Mouse (Mus musculus): ENCODE data around the gene Tpi1.
A peak's percentile ranks its signal among the peaks of the same experiment; 100 is the strongest.
"Not testable (repeated sequence)": the region's sequence is repeated elsewhere in the genome, so short reads cannot be mapped to it uniquely, and the experiment has no call there.

Tpi1 gene

DNA sequence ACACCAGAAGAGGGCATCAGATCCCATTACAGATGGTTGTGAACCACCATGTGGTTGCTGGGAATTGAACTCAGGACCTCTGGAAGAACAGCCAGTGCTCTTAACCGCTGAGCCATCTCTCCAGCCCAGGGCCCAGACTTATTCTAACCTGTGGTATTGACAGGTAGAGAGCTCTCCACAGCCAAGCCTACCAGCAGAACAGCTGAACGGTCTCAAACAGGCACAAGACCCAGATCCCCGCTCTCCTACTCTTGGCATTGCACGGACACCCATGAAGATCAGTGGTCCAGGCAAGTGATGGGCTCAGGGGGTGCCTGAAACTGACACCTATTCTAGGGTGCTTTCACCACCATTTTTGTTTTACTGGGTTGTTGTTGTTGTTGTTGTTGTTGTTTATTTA, 17.1 kb upstream of the Tpi1 start:
- DNase-seq (ENCODE audit: low spot score) = not testable (repeated sequence)

DNA sequence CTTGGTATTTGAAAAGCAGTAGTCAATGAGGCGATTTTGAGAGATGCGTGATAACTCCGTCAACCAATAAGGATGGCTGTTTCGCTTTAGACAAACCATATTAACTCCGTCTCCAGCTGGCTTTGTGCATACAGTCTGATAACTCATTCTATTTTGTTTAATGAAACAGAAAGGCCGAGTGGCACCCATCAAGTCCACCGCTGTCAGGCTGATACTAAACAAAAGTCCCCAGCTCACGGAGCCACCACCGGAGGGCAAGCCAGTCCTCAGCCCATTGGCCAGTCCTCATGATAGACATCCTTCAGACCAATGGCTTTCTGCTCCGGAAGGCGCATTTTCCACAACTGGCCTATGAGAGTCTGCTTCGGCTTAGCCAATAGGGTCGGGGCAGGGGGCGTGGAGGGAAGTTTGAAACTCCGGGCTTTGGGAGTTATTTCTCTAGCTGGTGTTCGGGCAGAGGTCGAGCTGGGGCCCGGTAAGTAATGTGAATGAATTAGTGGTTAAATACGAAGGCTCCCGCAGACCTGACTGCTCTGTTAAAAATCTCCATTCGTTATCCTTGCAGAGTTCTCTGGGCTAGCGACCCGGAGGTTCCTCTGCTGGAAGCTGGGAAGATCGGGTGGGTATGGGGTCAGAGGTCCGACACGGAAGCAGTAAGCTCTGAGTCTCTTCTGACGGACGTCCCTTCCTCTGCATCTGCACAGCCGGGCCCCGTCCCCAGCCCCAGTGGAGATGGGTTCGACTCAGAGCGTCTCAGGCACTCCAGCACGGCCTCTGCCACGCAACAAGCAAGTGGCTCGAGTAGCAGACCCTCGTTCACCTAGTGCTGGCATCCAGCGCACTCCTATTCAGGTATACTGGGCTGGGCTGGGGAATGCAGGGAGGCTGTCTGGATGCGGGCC, 16.0 kb upstream of the Tpi1 start:
- peak; percentile 97 for DNase-seq (ENCODE audit: low spot score)

DNA sequence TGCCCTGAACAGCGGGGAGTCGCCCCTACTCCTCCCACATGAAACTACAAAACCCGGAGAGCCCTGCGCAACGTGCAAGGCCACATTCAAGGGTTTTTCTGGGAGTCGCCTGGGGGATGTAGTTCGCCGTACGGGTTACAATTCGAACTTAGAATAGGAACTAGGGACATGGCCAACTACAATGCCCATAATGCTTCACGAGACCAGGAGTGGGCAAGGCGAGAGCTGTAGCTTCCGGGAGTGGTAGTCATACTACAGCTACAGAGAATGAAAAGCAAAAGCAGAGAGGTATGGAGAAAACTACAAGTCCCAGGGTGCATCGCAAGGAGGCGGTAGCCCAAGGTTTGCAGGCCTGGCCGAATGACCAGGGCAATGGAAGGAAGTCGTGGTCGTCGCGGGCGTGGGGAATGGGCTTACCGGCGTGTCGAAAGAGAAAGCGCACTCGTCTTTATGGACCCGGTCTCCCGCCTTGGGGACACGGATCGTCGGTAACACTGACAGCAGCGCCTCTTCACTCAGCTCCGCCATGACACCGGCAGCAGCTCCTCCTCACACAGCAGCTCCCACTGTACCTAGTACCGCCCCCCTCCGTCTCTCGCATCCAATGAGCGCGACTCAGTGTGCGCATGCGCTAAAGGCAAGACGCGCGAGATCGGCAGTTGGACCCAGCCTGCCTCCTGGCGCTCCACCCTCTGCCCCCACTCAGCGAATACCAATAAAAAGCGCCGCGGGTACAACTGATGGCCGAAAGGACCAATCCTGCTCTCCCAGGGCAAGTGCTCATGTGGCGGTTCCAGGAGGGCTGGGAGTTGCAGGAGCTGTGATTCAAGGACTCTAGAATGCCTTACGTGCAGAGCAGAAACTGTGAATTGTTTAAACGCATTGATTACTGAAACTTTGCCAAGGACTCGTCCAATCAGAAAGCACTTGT, 15.0 kb upstream of the Tpi1 start, which contains the start of the genes Usp5 and Cdca3:
TSS of gene Usp5 (minus strand) at position 617 of the 931 bp plus-strand sequence.
TSS of gene Cdca3 (plus strand) at position 680 of the 931 bp plus-strand sequence.
- DNase-seq (ENCODE audit: low spot score) = peak; percentile 100

DNA sequence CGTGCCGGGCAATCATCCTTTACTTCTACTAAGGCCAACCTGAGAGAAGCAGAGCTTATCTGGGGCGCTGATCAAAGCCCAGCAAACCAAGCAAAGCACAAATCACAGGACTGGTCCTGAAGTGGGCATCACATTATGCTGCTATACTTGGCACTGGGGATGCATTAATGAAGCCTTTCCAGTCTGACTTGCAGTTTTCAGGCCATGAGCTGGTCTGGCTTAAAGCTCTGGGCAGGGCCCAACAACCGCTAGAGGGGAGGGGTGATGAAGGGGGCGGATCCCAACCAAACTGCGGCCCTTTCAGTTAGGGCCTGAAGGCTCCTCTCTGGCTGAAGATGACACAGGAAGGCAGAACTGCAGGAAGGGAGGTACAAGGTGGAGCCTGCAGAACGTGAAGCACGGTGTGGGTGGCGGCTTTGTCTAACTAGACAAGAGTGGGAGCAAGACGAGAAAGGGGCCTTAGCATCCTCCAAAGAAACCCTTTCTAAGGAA, 14.1 kb upstream of the Tpi1 start:
- peak; percentile 68 for DNase-seq (ENCODE audit: low spot score)

DNA sequence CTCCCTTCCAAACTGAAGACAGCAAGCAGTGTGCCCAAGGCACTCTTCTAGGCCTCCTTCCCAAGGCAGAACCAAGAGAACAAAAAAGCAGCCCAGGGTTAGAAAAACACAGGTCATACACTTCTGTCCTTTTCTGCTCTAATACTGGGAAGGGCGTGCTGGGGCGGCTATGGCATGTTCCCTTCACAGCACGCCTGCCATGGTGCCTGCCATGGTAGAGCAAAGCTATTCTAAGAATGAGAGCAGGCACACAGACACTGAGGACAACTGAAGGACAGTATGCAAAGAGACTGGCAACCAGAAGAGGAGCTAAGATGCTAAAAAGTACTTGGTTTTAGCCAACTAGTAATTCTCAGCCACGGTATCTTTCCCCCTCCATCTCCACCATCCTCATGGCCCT, 8.0 kb upstream of the Tpi1 start:
- no peak for DNase-seq (ENCODE audit: low spot score)

DNA sequence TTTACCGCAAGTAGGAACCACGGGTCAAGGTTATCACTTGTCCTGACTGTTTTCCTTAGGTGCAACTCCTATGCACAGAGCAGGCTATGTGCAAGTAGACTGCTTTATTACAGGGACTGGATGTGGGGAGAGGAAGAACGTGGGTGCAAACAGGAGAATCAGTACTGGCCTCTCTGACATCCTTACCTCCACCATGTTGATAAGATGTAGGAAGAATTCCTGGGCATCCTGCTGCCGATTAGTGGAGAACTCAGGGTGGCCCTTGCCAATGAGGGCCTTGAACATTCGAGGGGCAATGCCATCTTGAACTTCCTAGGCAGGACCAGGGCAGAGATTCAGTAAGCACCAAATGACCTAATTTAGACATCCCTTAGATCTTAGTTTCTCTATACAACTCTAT, 6.8 kb upstream of the Tpi1 start:
- DNase-seq (ENCODE audit: low spot score) = no peak

DNA sequence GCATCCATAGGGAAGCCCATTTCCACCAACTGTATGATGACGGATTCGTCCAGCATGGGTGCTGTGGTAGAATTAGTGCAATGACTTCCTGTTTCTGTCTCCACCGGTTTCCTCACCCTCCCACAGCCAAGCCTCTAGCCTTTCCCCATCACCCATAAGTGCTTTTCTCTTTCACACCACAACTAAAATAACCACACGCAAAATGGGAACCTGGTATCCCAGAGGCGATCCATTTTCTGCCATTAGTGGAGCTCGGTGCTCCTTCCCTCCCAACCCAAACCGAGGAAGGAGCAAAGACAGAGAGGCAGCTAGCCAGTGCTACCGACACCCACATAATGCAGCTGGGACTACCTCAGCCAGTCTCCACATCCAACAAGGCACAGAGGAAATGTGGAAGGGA, 3.9 kb upstream of the Tpi1 start:
- DNase-seq (ENCODE audit: low spot score) = no peak

DNA sequence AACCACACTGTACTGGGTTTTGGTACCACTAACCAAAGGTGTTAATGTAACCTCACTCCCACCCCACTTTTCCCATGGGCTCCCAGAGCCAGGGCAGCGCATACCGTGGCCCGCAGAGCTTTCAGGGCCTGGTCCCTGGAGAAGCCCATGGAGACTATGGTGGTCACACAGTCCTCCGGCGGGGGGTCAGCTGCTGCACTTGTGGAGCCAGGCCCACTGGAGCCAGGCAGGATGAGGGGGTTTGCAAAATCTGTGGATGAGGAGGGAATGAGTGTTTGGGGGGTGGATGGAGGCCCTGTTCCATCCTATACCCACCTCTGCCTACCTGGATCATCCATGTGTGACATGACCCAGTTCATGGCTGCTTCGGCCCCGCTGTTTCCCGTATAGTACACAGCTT, 3.5 kb upstream of the Tpi1 start:
- DNase-seq (ENCODE audit: low spot score) = no peak

DNA sequence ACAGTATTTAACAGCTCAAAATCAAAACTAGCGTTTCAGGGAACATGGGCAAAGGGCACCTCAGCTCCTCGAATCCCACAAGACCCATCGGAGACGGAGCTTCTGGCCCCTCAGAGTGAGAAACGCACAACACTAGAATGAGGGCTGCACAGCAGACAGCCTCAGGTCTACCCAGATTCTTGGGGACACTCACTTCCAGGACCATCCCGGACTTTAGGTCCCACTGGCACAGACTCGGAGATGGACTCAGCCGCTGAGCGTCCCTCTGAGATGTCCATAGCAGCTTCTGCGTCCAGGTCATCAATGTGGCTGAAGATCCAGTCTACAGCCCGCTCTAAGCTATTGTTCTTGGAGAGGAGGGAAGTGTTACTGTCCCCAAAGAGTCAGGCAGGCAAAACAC, 3.0 kb upstream of the Tpi1 start:
- DNase-seq (ENCODE audit: low spot score) = no peak

DNA sequence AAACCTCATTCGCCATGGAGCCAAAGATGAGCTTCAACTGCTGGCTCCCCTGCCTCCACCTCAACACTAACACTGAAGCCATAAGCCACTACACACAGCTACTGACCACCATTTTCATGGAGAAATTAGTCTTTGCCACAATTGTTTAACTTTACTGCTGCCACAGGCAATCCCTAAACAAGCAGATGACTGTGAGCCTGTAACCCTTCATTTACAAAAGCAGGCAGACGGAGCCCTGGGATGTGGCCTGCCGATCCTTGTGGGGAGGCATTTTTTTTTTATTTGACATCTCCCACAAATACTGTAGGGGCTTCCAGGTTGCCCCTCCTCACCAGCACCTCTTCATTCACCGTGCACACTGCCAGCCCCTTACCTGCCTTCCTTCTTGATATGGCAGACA, 2.5 kb upstream of the Tpi1 start:
- no peak for DNase-seq (ENCODE audit: low spot score)

DNA sequence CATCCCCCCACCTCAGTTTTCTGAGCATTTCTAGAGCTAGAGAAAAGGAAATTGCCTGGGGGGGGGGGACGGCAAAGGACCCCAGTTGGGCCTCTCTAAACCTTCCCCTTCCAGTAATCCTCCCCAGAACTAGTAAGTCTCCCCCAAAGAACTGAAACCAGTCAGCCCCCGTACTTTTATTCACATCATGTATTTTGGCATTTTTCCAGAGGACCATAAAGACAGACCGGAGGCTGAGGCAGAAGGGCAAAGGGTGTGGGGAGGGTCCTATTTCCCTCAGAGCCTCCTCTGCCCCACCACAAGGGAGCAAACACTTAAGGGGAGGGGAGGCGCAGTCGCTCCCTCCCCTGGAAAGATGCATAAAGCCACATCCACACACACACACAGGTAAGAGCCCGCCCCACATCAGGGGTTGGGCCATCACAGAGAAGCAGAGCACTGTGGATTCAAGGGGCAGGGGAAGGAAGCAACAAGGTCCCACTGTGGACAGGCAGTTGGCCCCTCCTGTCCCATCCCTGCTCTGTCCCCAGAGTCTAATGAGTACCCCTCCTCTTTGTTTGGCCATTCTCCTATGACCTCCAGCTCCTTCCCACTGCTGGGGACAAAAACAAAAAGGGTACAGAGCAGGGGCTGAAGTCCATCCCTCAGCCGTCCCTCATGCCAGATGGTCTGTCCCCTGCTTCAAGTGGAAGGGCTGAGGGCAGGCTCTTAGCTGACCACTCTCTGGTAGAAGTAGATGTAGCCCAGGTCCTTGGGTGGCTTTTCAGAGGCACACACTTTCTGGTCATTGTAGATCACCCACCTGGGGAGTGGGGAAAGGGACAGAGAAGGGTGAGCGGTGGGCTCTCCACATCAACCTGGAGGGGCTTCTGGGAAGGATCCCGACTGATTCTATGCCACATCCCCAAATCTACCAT, 1.0 kb upstream of the Tpi1 start:
- DNase-seq (ENCODE audit: low spot score) = no peak

DNA sequence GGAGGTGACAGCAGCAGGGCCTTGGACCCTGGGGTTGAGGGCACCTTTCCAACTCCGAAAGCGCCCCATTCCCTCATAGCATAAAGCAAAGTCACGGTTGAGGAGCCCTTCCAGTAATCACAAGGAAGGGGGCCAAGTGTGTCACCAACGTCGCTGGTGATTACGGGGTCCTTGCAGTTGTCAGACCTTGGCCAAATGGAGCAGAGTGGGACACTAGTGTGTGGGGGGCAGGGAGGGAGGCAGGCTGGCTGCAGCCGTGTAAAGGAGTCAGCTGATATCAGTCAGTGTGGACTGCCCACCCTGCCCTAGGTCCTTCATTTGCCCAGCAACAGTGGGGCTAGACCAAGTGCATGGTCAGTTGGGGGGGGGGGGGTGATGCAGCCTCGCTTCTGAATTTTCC, 352 bp upstream of the Tpi1 start:
- no peak for DNase-seq (ENCODE audit: low spot score)

DNA sequence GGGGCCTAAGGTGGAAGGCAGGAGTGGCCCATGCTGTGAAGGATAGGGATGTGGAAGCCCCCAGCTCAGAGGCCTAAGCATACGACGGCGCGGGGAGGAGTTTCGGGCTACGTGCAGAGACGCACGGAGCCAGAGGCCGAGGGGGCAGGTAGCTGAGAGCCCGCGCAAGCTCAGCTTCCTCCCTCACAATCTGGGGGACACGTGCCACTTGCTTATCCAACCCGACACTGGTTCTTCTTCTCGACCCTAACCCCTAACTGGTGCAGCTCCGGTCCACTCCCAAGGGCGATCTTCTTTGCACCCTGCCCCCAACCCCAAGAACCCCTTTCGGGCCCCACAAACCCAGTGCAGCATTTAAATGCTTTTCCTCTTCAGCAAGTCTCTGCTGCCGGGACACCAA, 600 bp downstream of the Tpi1 start:
- peak; percentile 78 for DNase-seq (ENCODE audit: low spot score)

DNA sequence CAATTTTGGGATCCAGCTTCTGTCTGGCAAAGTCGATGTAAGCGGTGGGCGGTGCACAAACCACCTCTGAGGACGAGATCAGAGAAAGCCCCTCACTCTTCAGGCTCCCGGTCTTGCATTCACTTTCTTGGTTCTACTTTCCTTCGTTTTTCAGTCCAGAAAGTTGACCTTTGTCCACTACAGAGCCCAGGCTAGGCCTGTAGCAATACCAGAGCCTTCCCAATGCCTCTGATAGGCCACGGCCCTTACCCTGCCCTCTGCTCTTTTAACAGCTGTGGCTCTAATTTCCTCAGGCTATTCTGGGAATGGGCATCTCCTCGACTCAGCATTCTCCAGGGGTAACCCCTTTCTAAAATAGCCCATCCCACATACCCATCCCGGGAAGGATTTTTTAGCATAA, 1.2 kb downstream of the Tpi1 start:
- DNase-seq (ENCODE audit: low spot score) = peak; percentile 48

DNA sequence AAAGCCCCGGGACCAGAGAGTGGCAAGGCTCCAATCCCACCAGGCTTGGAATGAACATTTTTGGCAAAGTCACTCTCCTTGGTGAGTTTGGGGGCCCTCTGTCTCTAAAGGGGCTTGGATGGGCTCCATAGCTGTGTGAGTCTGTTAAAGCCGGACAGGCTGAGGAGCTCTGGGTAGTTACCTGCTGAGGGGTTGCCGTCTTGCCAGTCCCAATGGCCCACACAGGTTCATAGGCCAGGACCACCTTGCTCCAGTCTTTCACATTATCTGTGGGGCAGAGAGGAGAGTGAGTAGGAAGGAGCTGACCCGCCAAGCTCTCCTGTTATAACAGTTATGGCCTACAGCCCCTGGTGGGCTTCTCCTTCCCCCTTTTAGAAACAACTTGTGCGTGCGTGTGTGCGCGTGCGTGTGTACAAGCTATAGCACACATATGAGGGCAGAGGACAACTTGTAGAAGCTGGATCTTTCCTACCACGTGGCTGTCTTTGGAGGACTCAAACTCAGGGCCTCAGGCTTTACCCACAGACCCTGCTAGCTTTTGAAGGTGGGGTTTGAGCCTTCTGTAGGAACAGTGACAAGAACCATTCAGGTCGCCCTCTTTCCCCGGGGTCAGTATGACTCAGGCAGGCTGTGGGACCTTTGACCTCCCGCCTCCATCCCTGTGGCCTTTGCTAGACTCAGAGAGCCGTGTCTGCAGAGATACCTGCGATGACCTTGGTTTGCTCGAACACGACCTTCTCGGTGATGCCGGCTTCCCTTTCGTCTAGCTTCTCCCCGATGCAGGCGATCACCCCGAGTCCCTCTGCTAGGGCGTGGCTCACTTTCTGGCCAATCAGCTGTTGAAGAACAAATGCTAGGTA, 2.2 kb downstream of the Tpi1 start:
- DNase-seq (ENCODE audit: low spot score) = peak; percentile 81

DNA sequence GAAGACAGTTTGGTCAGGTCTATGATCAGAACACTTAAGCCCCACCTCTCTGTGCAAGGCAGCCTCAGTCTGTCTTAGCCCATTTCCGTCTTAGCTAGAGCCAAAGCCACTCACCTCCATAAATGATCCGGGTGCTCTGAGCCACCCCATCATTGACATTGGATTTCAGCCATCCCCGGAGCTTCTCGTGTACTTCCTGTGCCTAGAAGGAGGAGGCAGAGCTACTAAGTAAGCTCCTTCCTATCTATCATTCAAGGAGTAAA, 2.8 kb downstream of the Tpi1 start:
- DNase-seq (ENCODE audit: low spot score) = no peak

DNA sequence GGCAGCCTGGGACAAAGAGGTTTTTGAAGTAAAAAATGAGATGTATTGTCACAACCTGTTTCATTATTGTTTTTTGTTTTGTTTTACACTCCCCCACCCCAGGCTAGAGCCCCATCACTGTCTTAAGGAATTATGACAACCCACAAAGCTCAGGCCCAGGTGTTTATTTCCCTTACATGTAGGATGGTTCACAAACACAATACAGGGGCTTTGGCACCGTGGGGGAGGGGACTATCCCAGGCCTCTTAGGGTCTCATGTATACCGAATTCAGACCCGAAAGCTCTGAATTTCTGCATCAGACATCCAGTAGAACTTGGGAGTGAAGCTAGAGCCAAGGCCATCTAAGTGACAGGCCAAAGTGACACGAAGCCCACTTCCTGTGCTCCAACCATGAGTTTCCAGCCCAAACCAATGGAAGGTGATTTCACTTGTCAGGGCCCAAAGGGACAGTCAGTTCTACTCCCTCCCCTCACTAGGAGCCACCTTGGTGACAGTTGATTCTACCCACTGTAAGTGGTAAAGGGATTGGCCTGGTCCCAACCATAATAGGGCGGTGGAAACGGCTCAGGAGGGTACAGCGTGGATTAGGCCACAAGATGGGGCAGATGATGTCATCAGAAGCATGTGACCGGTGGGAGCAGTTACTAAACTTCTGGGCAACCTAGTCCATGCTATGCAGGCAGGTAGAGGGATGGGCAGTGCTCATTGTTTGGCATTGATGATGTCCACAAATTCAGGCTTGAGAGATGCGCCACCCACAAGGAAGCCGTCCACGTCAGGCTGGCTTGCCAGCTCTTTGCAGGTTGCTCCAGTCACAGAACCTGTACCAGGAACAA, 3.3 kb downstream of the Tpi1 start:
- not testable (repeated sequence) for DNase-seq (ENCODE audit: low spot score)

DNA sequence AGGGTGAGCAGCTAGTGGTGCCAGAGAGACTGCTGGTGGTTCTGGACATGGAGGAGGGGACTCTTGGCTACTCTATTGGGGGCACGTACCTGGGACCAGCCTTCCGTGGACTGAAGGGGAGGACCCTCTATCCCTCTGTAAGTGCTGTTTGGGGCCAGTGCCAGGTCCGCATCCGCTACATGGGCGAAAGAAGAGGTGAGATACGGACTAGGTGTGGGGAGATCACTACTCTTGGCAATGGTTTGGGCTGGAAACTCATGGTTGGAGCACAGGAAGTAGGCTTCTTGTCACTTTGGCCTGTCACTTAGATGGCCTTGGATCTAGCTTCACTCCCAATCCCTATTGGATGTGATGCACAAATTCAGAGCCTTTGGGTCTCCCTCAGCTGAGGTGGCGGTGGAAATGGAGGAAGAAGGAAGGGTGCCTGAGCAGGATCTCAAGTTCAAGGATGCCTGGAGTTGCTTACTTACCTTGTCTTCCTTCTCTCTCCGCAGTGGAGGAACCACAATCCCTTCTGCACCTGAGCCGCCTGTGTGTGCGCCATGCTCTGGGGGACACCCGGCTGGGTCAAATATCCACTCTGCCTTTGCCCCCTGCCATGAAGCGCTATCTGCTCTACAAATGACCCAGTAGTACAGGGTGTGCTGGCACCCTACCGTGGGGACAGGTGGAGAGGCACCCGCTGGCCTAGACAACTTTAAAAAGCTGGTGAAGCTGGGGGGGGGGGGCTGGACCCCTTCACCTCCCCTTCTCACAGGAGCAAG, 4.1 kb downstream of the Tpi1 start:
- no peak for DNase-seq (ENCODE audit: low spot score)
